Mouse (Mus musculus) lung, adult 2 months (tissue): Measurements from ENCODE around the gene Edn1.

Experiments used
- CTCF ChIP-seq: fragments of 200-500 bp; IDR thresholded peaks from 2 replicates; pipeline ENCODE4 v1.5.1; 2011; ENCODE audit warnings: mild to moderate bottlenecking, low read length, control low read depth; ENCODE audit not compliant: insufficient read depth
- POLR2A ChIP-seq: fragments of 200-500 bp; IDR thresholded peaks from 2 replicates; pipeline ENCODE4 v1.6.1; 2011; ENCODE audit warnings: low read depth, mild to moderate bottlenecking, control low read depth, low read length, borderline replicate concordance; ENCODE audit errors: extremely low read depth

DNA sequence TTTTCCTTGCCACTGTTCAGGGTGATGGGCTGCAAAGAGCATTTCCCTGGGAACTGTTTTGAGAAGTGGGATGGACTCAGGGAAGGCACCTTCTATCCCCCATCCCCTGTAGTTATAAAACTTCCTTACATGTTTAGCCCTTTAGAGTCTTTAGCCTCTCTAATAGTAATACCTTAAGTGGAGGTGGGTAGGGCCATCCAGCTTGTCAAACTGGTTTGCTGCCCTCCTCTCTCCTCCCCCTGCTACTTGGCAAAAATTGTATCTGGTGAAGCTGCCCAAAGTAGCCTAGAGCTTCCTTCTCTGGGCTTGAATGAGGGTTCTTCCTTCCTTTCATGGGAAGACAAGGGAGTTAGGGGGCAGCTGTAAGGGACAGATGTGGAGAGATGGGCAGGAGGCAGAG lies 2.5 kb upstream of the Edn1 start:
- no peak for TF ChIP-seq POLR2A
- TF ChIP-seq CTCF = no peak
